Mouse (Mus musculus) T-helper 1 cell (primary cell): ENCODE data around the gene Prm1.

Experiments used
- in situ Hi-C: fragments of 300-600 bp; cut with MboI, MseI; formaldehyde crosslinking; loops from one replicate; pipeline ENCODE4 v1.15.1; 2025; ENCODE audit warnings: high pct_unique_total_duplicates

Gene Prm1

DNA sequence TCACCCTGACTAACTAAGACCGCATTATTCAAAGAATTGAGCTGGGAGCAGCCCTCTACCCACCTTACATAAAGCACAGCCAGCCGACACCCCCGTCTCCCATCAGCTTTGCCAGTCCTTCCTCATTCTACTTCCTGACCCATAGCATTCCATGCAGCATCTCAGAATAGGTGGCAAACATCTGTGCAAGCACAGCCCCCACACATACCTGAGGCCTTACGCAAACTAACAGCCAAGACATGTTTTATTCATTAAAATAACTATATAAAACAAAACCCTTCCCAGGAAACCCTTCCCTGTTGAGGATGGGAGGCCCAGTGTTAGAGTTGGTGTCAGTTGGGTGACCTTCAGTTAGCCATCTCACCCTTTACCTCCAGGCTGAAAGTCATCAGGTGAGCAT, 20.2 kb upstream of the Prm1 start:
- in situ Hi-C loops, result no loop called here

DNA sequence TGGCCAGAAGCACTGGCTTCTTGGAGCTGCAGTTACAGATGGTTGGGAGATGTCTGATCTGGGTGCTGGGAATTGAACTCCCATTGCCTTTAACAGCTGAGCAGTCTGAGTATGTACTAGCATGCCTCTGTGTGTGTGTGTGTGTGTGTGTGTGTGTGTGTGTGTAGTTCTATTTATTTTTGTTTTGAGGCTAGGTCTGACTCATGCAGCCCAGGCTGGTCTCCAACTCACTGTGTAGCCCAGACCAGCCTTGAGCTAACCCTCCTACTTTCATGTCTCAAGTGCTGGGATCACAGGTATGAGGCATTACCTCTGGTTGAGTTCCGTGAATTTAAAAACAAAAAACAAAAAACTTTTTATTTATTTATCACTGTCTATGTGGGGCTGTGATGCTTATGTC, 18.9 kb upstream of the Prm1 start:
- in situ Hi-C loops, result loop anchor here (25.0 kb wide), 1 partner anchor 1987 kb away; the partner anchor contains the start of gene 1810013L24Rik

- in situ Hi-C loops, result loop anchor here (25.0 kb wide), 1 partner anchor 1984 kb away; the partner anchor contains the start of gene 1810013L24Rik
Observed at GRCm38 (mm10) chr16:10821387-10821786, 15.7 kb upstream of the Prm1 start.

DNA sequence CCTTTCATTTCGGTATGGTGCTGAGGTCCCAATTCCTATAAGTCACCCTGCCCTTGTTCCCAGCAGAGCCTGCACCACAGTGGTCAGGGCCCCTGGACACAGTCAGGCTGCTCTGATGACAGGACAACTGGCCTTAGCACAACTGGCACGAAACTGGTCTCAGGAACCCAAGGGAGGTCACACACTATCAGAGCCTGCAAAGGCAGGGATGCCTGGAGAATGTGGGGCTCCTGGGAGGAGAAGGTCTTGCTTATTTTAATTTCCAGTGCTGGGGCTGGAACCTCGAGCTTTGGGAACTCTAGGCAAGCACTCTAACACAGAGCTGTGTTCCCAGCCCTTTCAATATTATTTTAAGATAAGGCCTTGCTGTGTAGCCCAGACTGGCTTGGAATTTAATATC, 14.3 kb upstream of the Prm1 start:
- in situ Hi-C loops, result loop anchor here (25.0 kb wide), 1 partner anchor 1983 kb away; the partner anchor contains the start of gene 1810013L24Rik

DNA sequence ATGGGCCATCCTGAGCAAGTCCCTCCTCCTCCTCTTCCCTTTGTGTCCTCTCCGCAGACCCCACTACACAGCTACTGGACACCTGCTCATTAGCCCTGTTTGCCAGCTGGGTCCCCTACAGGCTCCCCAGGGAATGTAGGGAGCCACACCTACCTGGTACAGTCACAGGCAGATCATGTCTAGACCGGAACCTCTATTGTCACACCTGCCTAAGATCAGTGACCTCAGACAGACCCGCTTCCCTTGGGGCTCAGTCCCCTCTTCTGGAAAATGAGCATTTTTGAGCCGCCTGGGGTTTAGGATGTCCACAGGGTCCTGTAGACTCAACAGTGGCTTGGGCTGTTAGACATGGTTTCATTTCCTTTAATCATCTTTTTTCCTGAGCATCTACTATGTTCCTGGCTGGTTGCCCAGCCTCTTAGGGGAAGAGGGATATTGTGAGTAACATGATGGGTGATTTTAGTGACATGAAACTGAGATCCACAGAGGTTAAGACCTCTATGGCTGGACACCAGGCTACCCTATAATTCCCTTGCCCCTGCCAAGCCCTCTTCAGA, 13.0 kb upstream of the Prm1 start:
- in situ Hi-C loops, result loop anchor here (25.0 kb wide), 1 partner anchor 1981 kb away; the partner anchor contains the start of gene 1810013L24Rik

GRCm38 (mm10) chr16:10814864-10815263, 9.2 kb upstream of the Prm1 start:
- in situ Hi-C loops, result loop anchor here (25.0 kb wide), 1 partner anchor 1978 kb away; the partner anchor contains the start of gene 1810013L24Rik

- in situ Hi-C loops, result loop anchor here (25.0 kb wide), 1 partner anchor 1976 kb away; the partner anchor contains the start of gene 1810013L24Rik
Observed at GRCm38 (mm10) chr16:10813726-10814125, 8.1 kb upstream of the Prm1 start.

DNA sequence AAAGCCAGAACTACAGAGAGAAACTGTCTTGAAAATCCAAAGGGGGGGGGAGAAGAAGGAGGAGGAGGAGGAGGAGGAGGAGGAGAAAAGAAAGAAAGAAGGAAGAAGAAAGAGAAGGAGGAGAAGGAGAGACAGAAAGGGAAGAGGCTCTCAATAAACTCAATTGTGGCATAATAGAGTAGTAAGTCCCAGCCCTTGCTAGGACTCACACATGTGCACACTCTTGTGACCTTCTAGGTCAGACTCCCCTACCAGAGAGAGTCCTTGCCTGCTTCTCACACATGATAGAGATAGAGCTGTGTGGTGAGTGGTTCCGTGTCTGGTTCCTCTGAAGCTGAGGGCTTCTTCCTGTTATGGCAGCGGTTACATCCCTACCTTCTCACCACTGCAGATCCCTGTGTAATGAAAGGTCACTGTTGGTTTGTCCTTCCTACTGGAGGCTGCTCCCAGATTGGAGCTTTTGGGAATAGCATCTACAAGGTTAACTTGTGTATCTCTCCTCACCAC, 7.3 kb upstream of the Prm1 start, which contains the start of gene Gm11172:
TSS of gene Gm11172 (plus strand) at position 51 of the 507 bp plus-strand sequence.
- in situ Hi-C loops, result loop anchor here (25.0 kb wide), 1 partner anchor 1976 kb away; the partner anchor contains the start of gene 1810013L24Rik

DNA sequence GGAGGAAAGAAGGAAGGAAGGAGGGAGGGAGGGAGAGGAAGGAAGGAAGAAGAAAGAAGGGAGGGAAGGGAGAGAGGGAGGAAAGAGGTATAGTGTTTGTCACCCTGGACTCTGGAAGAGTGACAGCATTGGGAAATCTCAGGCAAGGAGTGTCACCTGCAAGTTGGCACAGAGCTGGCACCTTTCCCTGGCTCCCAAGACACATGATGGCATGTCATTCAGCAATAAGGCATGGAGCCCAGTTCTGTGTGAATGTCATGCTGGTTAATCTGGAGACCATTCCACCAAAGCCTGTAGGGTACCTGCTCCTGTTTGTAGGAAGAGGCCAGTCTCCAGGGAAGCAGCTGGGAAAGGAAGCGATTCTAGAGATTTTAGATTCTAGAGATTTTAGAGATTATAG, 4.7 kb upstream of the Prm1 start:
- in situ Hi-C loops, result loop anchor here (25.0 kb wide), 1 partner anchor 1973 kb away; the partner anchor contains the start of gene 1810013L24Rik

DNA sequence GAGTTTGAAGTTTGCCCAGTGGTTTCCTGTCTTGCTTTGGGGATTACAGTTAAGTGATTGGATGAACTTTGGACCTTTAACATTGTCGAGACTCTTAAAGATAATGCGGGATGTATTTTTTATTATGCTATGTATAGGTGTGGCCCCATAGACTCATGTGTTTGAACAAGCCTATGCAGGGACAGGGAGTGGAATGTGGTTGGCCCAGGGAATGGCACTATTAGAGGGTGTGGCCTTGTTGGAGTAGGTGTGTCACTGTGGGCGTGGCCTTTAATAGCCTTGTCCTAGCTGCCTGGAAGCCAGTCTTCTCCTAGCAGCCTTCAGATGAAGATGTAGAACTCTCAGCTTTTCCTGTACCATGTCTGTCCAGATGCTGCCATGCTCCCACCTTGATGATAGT, 3.2 kb downstream of the Prm1 start:
- in situ Hi-C loops, result loop anchor here (25.0 kb wide), 1 partner anchor 1965 kb away; the partner anchor contains the start of gene 1810013L24Rik

DNA sequence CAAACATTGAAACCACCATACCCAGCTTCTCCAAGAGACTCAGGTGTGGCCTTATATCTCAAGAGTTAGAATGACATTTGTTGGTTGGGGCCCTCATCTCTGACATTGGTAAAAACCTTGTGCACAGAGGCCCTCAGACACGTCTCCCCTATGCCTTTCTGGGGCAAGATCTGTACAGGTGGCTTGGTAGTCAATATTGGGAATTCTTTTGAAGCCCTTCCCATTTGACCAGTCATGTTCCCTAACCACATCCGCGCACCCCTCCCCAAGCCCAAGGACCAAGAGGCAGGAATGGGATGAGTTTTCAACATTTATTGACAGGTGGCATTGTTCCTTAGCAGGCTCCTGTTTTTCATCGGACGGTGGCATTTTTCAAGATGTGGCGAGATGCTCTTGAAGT, 9.6 kb downstream of the Prm1 start, which contains the start of gene Prm2:
TSS of gene Prm2 (minus strand) at position 101 of the 400 bp plus-strand sequence.
- in situ Hi-C loops, result no loop called here

- in situ Hi-C loops, result no loop called here
Observed at GRCm38 (mm10) chr16:10790702-10791101, 14.9 kb downstream of the Prm1 start, which contains the start of gene Prm3. Gene Prm3, minus strand, starts transcription at chr16:10790914.

DNA sequence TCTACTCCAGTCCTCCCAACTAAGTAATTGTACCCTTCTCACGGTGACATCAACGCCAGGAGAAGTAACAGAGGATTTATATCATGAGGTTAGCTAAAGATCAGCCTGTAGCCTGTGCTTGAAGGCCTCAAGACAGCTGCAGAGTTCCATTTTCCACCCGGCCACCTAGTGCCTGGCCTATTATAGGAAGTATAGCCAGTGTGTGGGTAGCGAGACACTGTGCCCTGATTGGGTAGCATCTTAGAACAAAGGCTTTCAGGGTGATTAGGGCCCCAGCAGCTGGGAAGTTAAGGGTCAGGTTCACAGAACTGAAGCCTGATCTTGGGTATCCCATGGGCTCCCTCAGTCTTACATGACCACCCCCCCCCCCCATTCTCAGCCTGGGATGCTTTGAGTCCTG, 16.8 kb downstream of the Prm1 start:
- in situ Hi-C loops, result loop anchor here (5.0 kb wide), 2 partner anchors 48 to 222 kb away; partner anchors contain the start of gene Rmi2

DNA sequence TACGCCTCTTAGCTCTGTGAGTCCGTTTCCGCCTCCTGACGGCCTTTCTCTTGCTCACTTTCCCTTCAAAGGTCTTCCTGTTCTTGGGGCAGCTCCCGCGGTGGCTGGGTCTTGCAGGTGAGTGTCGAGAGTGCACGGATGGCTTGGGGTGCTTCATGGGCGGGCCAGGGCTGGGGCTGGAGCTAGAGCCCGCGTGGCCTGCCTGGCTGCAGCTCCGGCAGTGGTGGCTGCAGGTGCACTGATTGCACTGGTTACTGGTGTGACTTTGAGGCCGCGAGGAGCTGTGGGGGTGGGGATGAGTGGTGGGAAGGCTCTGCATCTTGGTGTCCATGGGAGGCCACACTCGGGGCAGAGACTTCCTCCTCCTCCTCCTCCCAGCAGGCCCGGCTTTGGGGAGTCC, 17.4 kb downstream of the Prm1 start, which contains the start of gene Tnp2:
TSS of gene Tnp2 (minus strand) at position 390 of the 400 bp plus-strand sequence.
- in situ Hi-C loops, result loop anchor here (5.0 kb wide), 2 partner anchors 49 to 221 kb away; partner anchors contain the start of gene Rmi2

DNA sequence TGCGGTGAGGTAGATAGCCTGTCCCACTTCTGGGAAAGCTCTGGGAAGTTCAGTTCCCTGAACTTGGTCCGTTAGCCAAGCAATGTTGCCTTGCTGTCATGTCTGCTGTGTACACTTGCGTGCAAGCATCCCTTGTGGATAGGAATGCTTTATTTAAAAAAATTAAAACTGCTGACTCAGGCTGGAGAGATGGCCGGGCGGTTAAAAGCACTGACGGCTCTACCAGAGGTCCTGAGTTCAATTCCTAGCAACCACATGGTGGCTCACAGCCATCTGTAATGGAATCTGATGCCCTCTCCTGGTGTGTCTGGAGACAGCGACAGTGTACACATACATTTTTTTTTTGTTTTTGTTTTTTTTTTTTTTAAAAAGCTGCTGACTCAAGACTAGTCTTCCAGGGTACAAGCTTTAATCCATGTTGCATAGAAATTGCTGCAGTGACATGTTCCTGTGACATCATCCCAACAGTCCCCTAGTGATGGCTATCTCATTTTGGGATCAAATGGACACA, 18.0 kb downstream of the Prm1 start:
- in situ Hi-C loops, result loop anchor here (5.0 kb wide), 2 partner anchors 50 to 220 kb away; partner anchors contain the start of gene Rmi2

DNA sequence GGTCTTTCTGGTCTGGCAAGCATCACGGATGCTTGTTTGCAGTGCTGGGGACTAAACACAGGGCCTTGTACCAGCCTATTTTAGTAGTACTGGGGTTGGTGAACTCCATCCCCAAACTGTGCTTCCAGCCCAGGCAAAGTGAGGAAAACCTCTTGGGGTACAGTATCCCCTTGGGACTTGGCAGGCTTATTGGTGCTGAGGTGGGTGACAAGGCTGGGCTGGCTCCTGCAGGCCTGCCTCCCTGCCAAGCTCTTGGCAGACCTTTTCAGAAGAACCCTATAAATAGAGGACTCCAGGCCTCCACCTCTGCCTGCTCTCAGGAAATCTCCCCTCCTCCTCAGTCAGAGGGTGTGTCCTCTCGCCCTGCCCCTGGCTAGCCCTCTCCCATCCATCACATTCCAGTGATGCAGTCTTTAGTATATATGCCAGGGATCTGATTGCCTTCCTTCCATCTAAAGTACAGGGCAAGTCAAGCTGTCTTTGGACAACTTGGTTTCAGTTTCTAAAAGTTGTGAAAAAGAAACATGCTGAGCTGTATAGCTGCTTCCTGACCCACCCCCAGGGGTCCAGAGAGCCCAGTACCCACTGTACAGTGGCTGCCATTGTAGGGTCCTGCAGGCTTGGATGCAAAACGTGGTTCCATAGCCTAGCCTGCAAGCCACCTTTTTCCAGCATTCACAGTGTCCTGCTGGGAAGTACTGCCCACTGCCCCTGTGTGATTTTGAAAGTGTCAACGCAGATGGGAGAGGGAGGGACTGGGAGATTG, 18.7 kb downstream of the Prm1 start:
- in situ Hi-C loops, result loop anchor here (5.0 kb wide), 2 partner anchors 50 to 220 kb away; partner anchors contain the start of gene Rmi2

- in situ Hi-C loops, result loop anchor here (5.0 kb wide), 2 partner anchors 51 to 219 kb away; partner anchors contain the start of gene Rmi2
Observed at GRCm38 (mm10) chr16:10786288-10786687, 19.4 kb downstream of the Prm1 start.

DNA sequence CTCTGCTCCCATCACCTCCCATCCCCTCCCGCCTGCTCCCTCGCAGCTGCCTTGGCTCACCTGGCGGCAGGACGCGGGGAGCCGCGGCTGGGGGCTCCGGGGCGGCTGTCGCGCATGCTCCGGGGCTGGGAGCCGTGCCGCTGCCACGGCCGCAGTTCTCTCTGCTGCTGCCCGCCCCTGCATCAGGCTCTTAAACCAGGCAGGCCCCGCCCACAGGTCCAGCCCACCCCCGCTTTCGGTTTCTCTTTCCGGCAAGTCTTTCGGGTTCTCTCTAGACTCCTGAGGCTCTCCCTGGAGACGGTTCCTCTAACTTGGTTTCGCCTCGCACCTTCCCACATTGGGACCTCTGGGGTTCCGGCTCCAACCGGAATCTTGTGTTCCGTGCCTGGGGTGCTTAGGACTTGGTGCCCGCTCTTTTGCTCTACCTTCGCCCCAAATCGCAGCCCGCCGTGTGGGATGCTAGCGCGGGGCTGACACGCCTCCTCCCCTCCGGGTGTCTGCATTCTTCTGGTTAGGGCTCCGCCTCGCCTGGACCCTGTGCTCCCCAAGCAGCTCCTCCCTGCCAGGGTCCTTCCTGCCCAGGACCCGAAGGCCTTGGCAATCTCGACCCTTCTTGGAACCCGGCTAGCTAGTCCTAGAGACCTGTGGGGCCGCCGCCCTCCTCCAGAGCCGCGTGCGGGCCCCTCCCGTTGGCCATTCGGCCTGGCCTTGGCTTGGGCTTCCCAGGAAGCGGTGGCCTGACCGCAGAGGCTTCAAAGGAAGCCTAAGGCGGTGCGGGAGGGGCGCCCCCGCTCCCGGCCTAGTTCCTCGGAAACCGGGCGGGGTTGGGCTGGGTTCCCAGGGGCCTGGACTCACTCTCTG, 20.0 kb downstream of the Prm1 start, which contains the start of gene Socs1:
TSS of gene Socs1 (minus strand) at position 166 of the 861 bp plus-strand sequence.
- in situ Hi-C loops, result loop anchor here (5.0 kb wide), 2 partner anchors 52 to 218 kb away; partner anchors contain the start of gene Rmi2

DNA sequence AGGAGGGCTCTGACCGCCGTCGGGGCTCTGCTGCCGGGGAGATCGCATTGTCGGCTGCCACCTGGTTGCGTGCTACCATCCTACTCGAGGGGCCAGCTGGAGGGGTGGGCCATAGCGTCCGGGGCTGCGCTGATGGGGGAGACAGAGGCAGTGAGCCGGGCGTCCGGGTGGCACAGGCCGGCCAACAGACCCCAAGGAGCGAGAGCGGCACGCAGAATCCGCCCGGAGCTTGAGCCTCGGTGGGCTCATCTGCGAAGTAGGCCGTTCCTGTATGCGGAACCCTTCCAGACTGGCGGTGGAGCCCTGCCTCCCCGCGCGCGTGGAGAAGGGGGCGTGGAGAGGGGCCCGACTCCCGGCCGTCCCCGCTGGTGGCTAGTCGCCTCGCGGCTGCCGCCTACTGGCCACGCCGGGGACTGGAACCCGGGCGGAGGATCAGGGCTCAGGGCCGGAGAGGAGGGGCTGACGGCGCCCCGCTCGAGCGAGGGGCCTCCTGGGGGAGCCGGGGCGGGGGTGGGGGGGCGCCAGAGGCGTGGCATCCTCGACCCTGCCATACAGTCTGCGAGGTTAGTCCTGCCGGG, 20.8 kb downstream of the Prm1 start:
- in situ Hi-C loops, result loop anchor here (5.0 kb wide), 2 partner anchors 52 to 218 kb away; partner anchors contain the start of gene Rmi2
